In the genomic region with DNA sequence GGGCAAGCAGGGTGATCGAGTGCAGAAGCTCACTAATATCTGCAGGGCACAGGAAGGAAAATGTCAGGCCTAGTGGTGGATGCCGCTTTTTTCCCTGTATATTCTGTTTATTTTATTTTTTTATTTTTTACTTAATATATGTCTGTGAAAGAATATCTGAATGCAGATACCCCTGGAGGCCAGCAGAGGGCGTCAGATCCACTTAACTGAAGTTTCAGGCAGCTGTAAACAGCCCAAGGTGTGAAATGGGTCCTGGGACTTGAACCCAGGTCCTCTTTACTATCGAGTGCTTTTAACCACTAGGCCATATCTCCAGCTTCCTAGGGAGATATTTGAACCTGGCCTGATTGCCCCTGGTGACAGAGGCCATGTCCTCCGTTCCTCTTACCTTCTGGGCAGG, we compare ENCODE assay signal across 12 mouse cellular contexts. TPM values are rescaled to one million over a fixed set of nuclear protein-coding genes. Genes with fewer than 3 reads are reported as not detected.
DNase-seq lines count a peak whose midpoint lies in the region; ATAC-seq and TF ChIP-seq lines count a peak whose summit lies in the region.
"Had no signal": no experiment of that assay in that cellular context is flagged by ENCODE, and none has a peak within 500 bp of the region (broad histone marks: within the 10 kb centered on the region; RNA-seq: fewer than 3 reads in every experiment).

No protein-coding gene starts in this region.

- H3K36me3 ChIP-seq in embryonic facial prominence, embryonic 11.5 days (replicated peaks; ENCODE audit: control insufficient read depth, insufficient read depth, low read depth, low read length), result peaks cover 21% of the 10 kb centered on the region
- H3K36me3 ChIP-seq in embryonic facial prominence, embryonic 10.5 days (replicated peaks), result peaks cover 98% of the 10 kb centered on the region
- no peaks in the 10 kb centered on the region for H3K36me3 ChIP-seq in liver, embryonic 14.5 days (replicated peaks; ENCODE audit: control insufficient read depth, insufficient read depth, low read depth)
- H3K36me3 ChIP-seq in liver, embryonic 12.5 days, result peaks cover 28% of the 10 kb centered on the region

- H3K4me3 ChIP-seq in embryonic facial prominence, embryonic 11.5 days (ENCODE audit: low read depth, low read length), result no peak overlapping the region
- H3K4me3 ChIP-seq in embryonic facial prominence, embryonic 10.5 days, result no peak overlapping the region
- H3K4me3 ChIP-seq in liver, embryonic 14.5 days (ENCODE audit: insufficient read depth in 1 of 2, low read depth in 2 of 2, low read length in 2 of 2), result no peak overlapping the region
- H3K4me3 ChIP-seq in liver, embryonic 12.5 days, result no peak overlapping the region
- H3K4me3 ChIP-seq: forebrain, embryonic 15.5 days; heart, embryonic 15.5 days; neural tube, embryonic 12.5 days had no signal

- H3K27me3 ChIP-seq in embryonic facial prominence, embryonic 11.5 days (ENCODE audit: control insufficient read depth, insufficient read depth, low read length), result no peaks in the 10 kb centered on the region
- no peaks in the 10 kb centered on the region for H3K27me3 ChIP-seq in embryonic facial prominence, embryonic 10.5 days (replicated peaks; ENCODE audit: low read depth, poor library complexity, severe bottlenecking)
- no peaks in the 10 kb centered on the region for H3K27me3 ChIP-seq in liver, embryonic 14.5 days (ENCODE audit: control insufficient read depth, insufficient read depth, low read length)
- no peaks in the 10 kb centered on the region for H3K27me3 ChIP-seq in liver, embryonic 12.5 days (replicated peaks)
- H3K27me3 ChIP-seq: forebrain, embryonic 15.5 days; heart, embryonic 15.5 days; neural tube, embryonic 12.5 days had no signal

- TF ChIP-seq EP300 in liver, embryonic 14.5 days (IDR thresholded peaks at IDR 0.05; ENCODE audit: low read depth), result no peak

- H3K9me3 ChIP-seq in embryonic facial prominence, embryonic 11.5 days (replicated peaks; ENCODE audit: control insufficient read depth, low read length), result no peaks in the 10 kb centered on the region
- peaks cover 6% of the 10 kb centered on the region; the same call in 1 of the 2 replicates for H3K9me3 ChIP-seq in embryonic facial prominence, embryonic 10.5 days
- H3K9me3 ChIP-seq in liver, embryonic 14.5 days (ENCODE audit: control insufficient read depth, low read length), result no peaks in the 10 kb centered on the region
- no peaks in the 10 kb centered on the region; the same call in 1 of the 2 replicates for H3K9me3 ChIP-seq in liver, embryonic 12.5 days (replicated peaks)
- H3K9me3 ChIP-seq: forebrain, embryonic 15.5 days; heart, embryonic 15.5 days had no signal

- no peaks in the 10 kb centered on the region for H3K4me1 ChIP-seq in embryonic facial prominence, embryonic 11.5 days (ENCODE audit: control insufficient read depth, insufficient read depth, low read length)
- no peaks in the 10 kb centered on the region for H3K4me1 ChIP-seq in embryonic facial prominence, embryonic 10.5 days
- no peaks in the 10 kb centered on the region for H3K4me1 ChIP-seq in liver, embryonic 14.5 days (replicated peaks; ENCODE audit: control insufficient read depth in 2 of 2, insufficient read depth in 2 of 2, low read length in 1 of 2)
- H3K4me1 ChIP-seq in liver, embryonic 12.5 days, result no peaks in the 10 kb centered on the region
- H3K4me1 ChIP-seq: forebrain, embryonic 15.5 days; neural tube, embryonic 12.5 days had no signal

- no peak overlapping the region for H3K9ac ChIP-seq in embryonic facial prominence, embryonic 11.5 days (replicated peaks; ENCODE audit: low read length)
- no peak overlapping the region for H3K9ac ChIP-seq in liver, embryonic 14.5 days (replicated peaks)
- H3K9ac ChIP-seq in liver, embryonic 12.5 days, result no peak overlapping the region
- H3K9ac ChIP-seq: forebrain, embryonic 15.5 days; heart, embryonic 15.5 days; neural tube, embryonic 12.5 days had no signal

- H3K4me2 ChIP-seq in embryonic facial prominence, embryonic 11.5 days (ENCODE audit: low read depth, low read length), result no peak overlapping the region
- no peak overlapping the region for H3K4me2 ChIP-seq in liver, embryonic 14.5 days (ENCODE audit: low read depth)
- H3K4me2 ChIP-seq in liver, embryonic 12.5 days, result no peak overlapping the region
- H3K4me2 ChIP-seq: forebrain, embryonic 15.5 days; heart, embryonic 15.5 days; neural tube, embryonic 12.5 days had no signal

- peak; percentile 55 for TF ChIP-seq CTCF in liver, embryonic 14.5 days (IDR thresholded peaks at IDR 0.05; ENCODE audit: low read depth)

- no peak overlapping the region for H3K27ac ChIP-seq in embryonic facial prominence, embryonic 11.5 days (replicated peaks; ENCODE audit: low read depth, low read length)
- H3K27ac ChIP-seq in embryonic facial prominence, embryonic 10.5 days (replicated peaks), result no peak overlapping the region
- no peak overlapping the region for H3K27ac ChIP-seq in liver, embryonic 14.5 days
- no peak overlapping the region for H3K27ac ChIP-seq in liver, embryonic 12.5 days
- H3K27ac ChIP-seq: forebrain, embryonic 15.5 days; heart, embryonic 15.5 days; neural tube, embryonic 12.5 days had no signal

- 72% methylated on average over 5 of the region's 5 CpGs for WGBS in embryonic facial prominence, embryonic 11.5 days
- 73% methylated on average over 5 of the region's 5 CpGs for WGBS in embryonic facial prominence, embryonic 10.5 days
- WGBS in liver, embryonic 14.5 days (ENCODE audit: insufficient replicate concordance), result 55% methylated on average over 5 of the region's 5 CpGs
- 49% methylated on average over 5 of the region's 5 CpGs for WGBS in liver, embryonic 12.5 days (ENCODE audit: insufficient replicate concordance)

- DNase-seq in embryonic facial prominence, embryonic 11.5 days (ENCODE audit: low spot score), result peak; percentile 36
- DNase-seq in embryonic facial prominence, embryonic 10.5 days (ENCODE audit: low spot score), result no peak
- no peak for DNase-seq in liver, embryonic 14.5 days (ENCODE audit: low read depth in 3 of 3, low spot score in 3 of 3)
- peak; percentile 31 for DNase-seq in ES-CJ7 (ENCODE audit: low read depth, low spot score)
- no peak for DNase-seq in right cerebral cortex, postnatal 14 days
- no peak for DNase-seq in thymus, postnatal 36 days
- DNase-seq: cerebellum, adult 11-12 months had no signal

- no peak for ATAC-seq in embryonic facial prominence, embryonic 11.5 days (replicated peaks; ENCODE audit: insufficient number of reproducible peaks, low FRiP score, low TSS enrichment, low read depth)
- no peak for ATAC-seq in liver, embryonic 14.5 days (ENCODE audit: insufficient read depth)
- ATAC-seq in liver, embryonic 12.5 days, result no peak
- peak; percentile 52; the same call in 1 of the 2 replicates for ATAC-seq in granulocyte monocyte progenitor cell, adult 5-6 weeks (replicated peaks; ENCODE audit: poor library complexity, severe bottlenecking)
- ATAC-seq: forebrain, embryonic 15.5 days had no signal

RNA-seq across cellular contexts. Expression of a gene that starts 34.4 kb away (rescaled TPM):
- polyA plus RNA-seq in embryonic facial prominence, embryonic 11.5 days (2014; fragmentation: Nextera tagmentation; extraction: Ambion mirVana), result 14.6 and 15.3 TPM in 2 replicates
- 20.1 and 20.3 TPM in 2 replicates for polyA plus RNA-seq in embryonic facial prominence, embryonic 10.5 days (2016; fragmentation: Nextera tagmentation; extraction: Ambion mirVana)
- polyA plus RNA-seq in liver, embryonic 14.5 days (2012; rRNA removed), result 7.6 and 9.7 TPM in 2 replicates
- polyA plus RNA-seq in liver, embryonic 14.5 days (2014; fragmentation: Nextera tagmentation; extraction: Ambion mirVana), result 5.4 and 7.0 TPM in 2 replicates
- 12.2 and 13.8 TPM in 2 replicates for polyA plus RNA-seq in liver, embryonic 12.5 days (2016; fragmentation: Nextera tagmentation; extraction: Ambion mirVana)
- total RNA-seq in granulocyte monocyte progenitor cell, adult 5-6 weeks (2014; fragmentation: Nextera tagmentation), result 56.9 and 69.3 TPM in 2 replicates
- total RNA-seq in granulocyte monocyte progenitor cell, adult 5-6 weeks (2017), result 7.2 and 8.8 TPM in 2 replicates

RNA-seq across cellular contexts. Expression of a gene that starts 59.0 kb away (rescaled TPM):
- polyA plus RNA-seq in embryonic facial prominence, embryonic 11.5 days (2014; fragmentation: Nextera tagmentation; extraction: Ambion mirVana), result 30.9 and 32.6 TPM in 2 replicates
- 47.9 and 48.0 TPM in 2 replicates for polyA plus RNA-seq in embryonic facial prominence, embryonic 10.5 days (2016; fragmentation: Nextera tagmentation; extraction: Ambion mirVana)
- polyA plus RNA-seq in liver, embryonic 14.5 days (2012; rRNA removed), result 12.4 and 13.9 TPM in 2 replicates
- 10.5 and 12.9 TPM in 2 replicates for polyA plus RNA-seq in liver, embryonic 14.5 days (2014; fragmentation: Nextera tagmentation; extraction: Ambion mirVana)
- polyA plus RNA-seq in liver, embryonic 12.5 days (2016; fragmentation: Nextera tagmentation; extraction: Ambion mirVana), result 30.9 and 33.6 TPM in 2 replicates
- total RNA-seq in granulocyte monocyte progenitor cell, adult 5-6 weeks (2014; fragmentation: Nextera tagmentation), result 23.9 and 30.8 TPM in 2 replicates
- total RNA-seq in granulocyte monocyte progenitor cell, adult 5-6 weeks (2017), result 22.7 and 23.3 TPM in 2 replicates

Comparison
In these comparisons a context has a peak if more than half of its experiments do, and no peak if none do; other contexts are left out.
1. DNase-seq: peak in embryonic facial prominence, embryonic 11.5 days (single experiment) and ES-CJ7 (single experiment); none in embryonic facial prominence, embryonic 10.5 days (single experiment), liver, embryonic 14.5 days (0 of 3), right cerebral cortex, postnatal 14 days (single experiment) and thymus, postnatal 36 days (0 of 2).